Mouse (Mus musculus): ENCODE results near the gene Cd3eap. TPM values are rescaled to one million over a fixed set of nuclear protein-coding genes. Genes with fewer than 3 reads are reported as not detected.

The Cd3eap gene
- polyA plus RNA-seq, 1 experiment from 2014 or later, result 20.4 TPM

GRCm38 (mm10) chr7:19326359-19326758, 32.9 kb downstream of the Cd3eap start:
- WGBS, result under 1% methylated on average over 20 of the region's 20 CpGs
- Histone ChIP-seq H3K4me1 (peaks cover 19% of the 10 kb centered on the region), H3K27me3 (peaks cover 5% of the 10 kb centered on the region; the same call in 1 of the 2 replicates), H3K4me2 (replicated peaks) (peak overlapping the region; percentile 73), H3K9ac (peak overlapping the region; percentile 44; the same call in 1 of the 2 replicates), H3K36me3 (no peaks in the 10 kb centered on the region), H3K4me3 (peak overlapping the region; percentile 37), H3K27ac (peak overlapping the region; percentile 60), H3K9me3 (replicated peaks) (no peaks in the 10 kb centered on the region)
- peak; percentile 70 for ATAC-seq (ENCODE audit: low FRiP score)

GRCm38 (mm10) chr7:19325262-19326199, 33.8 kb downstream of the Cd3eap start:
- Histone ChIP-seq H3K27me3 (peaks cover 5% of the 10 kb centered on the region; the same call in 1 of the 2 replicates), H3K9me3 (replicated peaks) (no peaks in the 10 kb centered on the region), H3K4me2 (replicated peaks) (peak overlapping the region; percentile 73), H3K4me1 (peaks cover 19% of the 10 kb centered on the region), H3K9ac (no peak overlapping the region), H3K4me3 (no peak overlapping the region), H3K27ac (no peak overlapping the region), H3K36me3 (no peaks in the 10 kb centered on the region)
- no peak for ATAC-seq (ENCODE audit: low FRiP score)
- 79% methylated on average over 21 of the region's 21 CpGs for WGBS

GRCm38 (mm10) chr7:19324221-19324620, 35.1 kb downstream of the Cd3eap start:
- Histone ChIP-seq H3K27ac (no peak overlapping the region), H3K4me3 (no peak overlapping the region), H3K4me2 (replicated peaks) (no peak overlapping the region), H3K9ac (no peak overlapping the region), H3K36me3 (no peaks in the 10 kb centered on the region), H3K27me3 (peaks cover 9% of the 10 kb centered on the region; the same call in 1 of the 2 replicates), H3K9me3 (replicated peaks) (no peaks in the 10 kb centered on the region), H3K4me1 (peaks cover 29% of the 10 kb centered on the region)
- WGBS, result 87% methylated on average over 11 of the region's 11 CpGs
- ATAC-seq (ENCODE audit: low FRiP score), result no peak

- Histone ChIP-seq H3K4me1 (peaks cover 30% of the 10 kb centered on the region), H3K27me3 (peaks cover 19% of the 10 kb centered on the region; the same call in 1 of the 2 replicates), H3K4me3 (no peak overlapping the region), H3K9me3 (replicated peaks) (no peaks in the 10 kb centered on the region), H3K36me3 (no peaks in the 10 kb centered on the region), H3K27ac (no peak overlapping the region), H3K4me2 (replicated peaks) (no peak overlapping the region), H3K9ac (no peak overlapping the region)
- 52% methylated on average over 9 of the region's 9 CpGs for WGBS
- ATAC-seq (ENCODE audit: low FRiP score), result no peak
Measured at GRCm38 (mm10) chr7:19322489-19322888, 36.8 kb downstream of the Cd3eap start.

- no peak overlapping the region for H3K4me2 ChIP-seq (replicated peaks)
- no peak overlapping the region for H3K9ac ChIP-seq
- H3K27me3 ChIP-seq, result peaks cover 24% of the 10 kb centered on the region
- no peak for ATAC-seq (ENCODE audit: low FRiP score)
- H3K36me3 ChIP-seq, result no peaks in the 10 kb centered on the region
- H3K27ac ChIP-seq, result no peak overlapping the region
- WGBS, result 61% methylated on average over 5 of the region's 5 CpGs
- H3K4me3 ChIP-seq, result no peak overlapping the region
- H3K4me1 ChIP-seq, result peaks cover 23% of the 10 kb centered on the region
- no peaks in the 10 kb centered on the region for H3K9me3 ChIP-seq (replicated peaks)
Measured at GRCm38 (mm10) chr7:19321464-19321863, 37.8 kb downstream of the Cd3eap start.

- Histone ChIP-seq H3K4me2 (replicated peaks) (peak overlapping the region; percentile 74), H3K27me3 (peaks cover 24% of the 10 kb centered on the region), H3K27ac (no peak overlapping the region), H3K9me3 (replicated peaks) (no peaks in the 10 kb centered on the region), H3K9ac (no peak overlapping the region), H3K4me1 (peaks cover 19% of the 10 kb centered on the region), H3K4me3 (0 out of 2 replicates have a peak overlapping the region, but pooled peaks have one; percentile 49), H3K36me3 (no peaks in the 10 kb centered on the region)
- 47% methylated on average over 7 of the region's 7 CpGs for WGBS
- no peak for ATAC-seq (ENCODE audit: low FRiP score)
Measured at GRCm38 (mm10) chr7:19320637-19321036, 38.6 kb downstream of the Cd3eap start.

- Histone ChIP-seq H3K36me3 (no peaks in the 10 kb centered on the region), H3K4me3 (peak overlapping the region; percentile 49), H3K9ac (peak overlapping the region; percentile 56), H3K4me1 (peaks cover 18% of the 10 kb centered on the region), H3K27ac (no peak overlapping the region), H3K27me3 (peaks cover 29% of the 10 kb centered on the region), H3K9me3 (replicated peaks) (no peaks in the 10 kb centered on the region), H3K4me2 (replicated peaks) (peak overlapping the region; percentile 74)
- WGBS, result under 1% methylated on average over 40 of the region's 41 CpGs
- peak; percentile 95 for ATAC-seq (ENCODE audit: low FRiP score)
Measured at GRCm38 (mm10) chr7:19319906-19320305, 39.4 kb downstream of the Cd3eap start.

- peak overlapping the region; percentile 49 for H3K4me3 ChIP-seq
- H3K4me1 ChIP-seq, result peaks cover 18% of the 10 kb centered on the region
- peaks cover 32% of the 10 kb centered on the region for H3K27me3 ChIP-seq
- peak overlapping the region; percentile 56 for H3K9ac ChIP-seq
- H3K36me3 ChIP-seq, result no peaks in the 10 kb centered on the region
- H3K9me3 ChIP-seq (replicated peaks), result no peaks in the 10 kb centered on the region
- 12% methylated on average over 9 of the region's 9 CpGs for WGBS
- H3K27ac ChIP-seq, result no peak overlapping the region
- peak overlapping the region; percentile 74 for H3K4me2 ChIP-seq (replicated peaks)
- ATAC-seq (ENCODE audit: low FRiP score), result peak; percentile 78
Measured at GRCm38 (mm10) chr7:19319458-19319857, 39.8 kb downstream of the Cd3eap start.

- Histone ChIP-seq H3K4me2 (replicated peaks) (no peak overlapping the region), H3K9ac (no peak overlapping the region), H3K4me1 (peaks cover 18% of the 10 kb centered on the region), H3K4me3 (no peak overlapping the region), H3K9me3 (replicated peaks) (no peaks in the 10 kb centered on the region), H3K36me3 (no peaks in the 10 kb centered on the region), H3K27ac (no peak overlapping the region), H3K27me3 (peaks cover 37% of the 10 kb centered on the region)
- no peak for ATAC-seq (ENCODE audit: low FRiP score)
- 81% methylated on average over 7 of the region's 7 CpGs for WGBS
Measured at GRCm38 (mm10) chr7:19318676-19319075, 40.6 kb downstream of the Cd3eap start.

GRCm38 (mm10) chr7:19318201-19318600, 41.1 kb downstream of the Cd3eap start:
- Histone ChIP-seq H3K4me2 (replicated peaks) (no peak overlapping the region), H3K36me3 (no peaks in the 10 kb centered on the region), H3K27ac (no peak overlapping the region), H3K4me3 (no peak overlapping the region), H3K9ac (0 out of 2 replicates have a peak overlapping the region, but pooled peaks have one; percentile 10), H3K27me3 (peaks cover 42% of the 10 kb centered on the region), H3K9me3 (replicated peaks) (no peaks in the 10 kb centered on the region), H3K4me1 (peaks cover 18% of the 10 kb centered on the region)
- 73% methylated on average over 2 of the region's 2 CpGs for WGBS
- no peak for ATAC-seq (ENCODE audit: low FRiP score)

- Histone ChIP-seq H3K9ac (no peak overlapping the region), H3K4me1 (peaks cover 18% of the 10 kb centered on the region), H3K27ac (no peak overlapping the region), H3K4me3 (no peak overlapping the region), H3K27me3 (peaks cover 49% of the 10 kb centered on the region), H3K9me3 (replicated peaks) (no peaks in the 10 kb centered on the region), H3K36me3 (no peaks in the 10 kb centered on the region), H3K4me2 (replicated peaks) (no peak overlapping the region)
- no peak for ATAC-seq (ENCODE audit: low FRiP score)
- 44% methylated on average over 14 of the region's 14 CpGs for WGBS
Measured at GRCm38 (mm10) chr7:19316451-19317161, 42.7 kb downstream of the Cd3eap start.

- Histone ChIP-seq H3K27me3 (peaks cover 49% of the 10 kb centered on the region), H3K4me2 (replicated peaks) (no peak overlapping the region), H3K4me1 (peaks cover 16% of the 10 kb centered on the region), H3K36me3 (no peaks in the 10 kb centered on the region), H3K4me3 (no peak overlapping the region), H3K9me3 (replicated peaks) (no peaks in the 10 kb centered on the region), H3K27ac (no peak overlapping the region), H3K9ac (0 out of 2 replicates have a peak overlapping the region, but pooled peaks have one; percentile 18)
- no peak for ATAC-seq (ENCODE audit: low FRiP score)
- WGBS, result 43% methylated on average over 5 of the region's 5 CpGs
Measured at GRCm38 (mm10) chr7:19314033-19314432, 45.2 kb downstream of the Cd3eap start.

All from hindbrain, embryonic 12.5 days (tissue).